Mouse (Mus musculus) sigmoid colon, adult 10 weeks (tissue): ENCODE measurements around the gene Cltrn. TPM values are rescaled to one million over a fixed set of nuclear protein-coding genes. Genes with fewer than 3 reads are reported as not detected.

Experiments used
- polyA plus RNA-seq: library from polyadenylated mRNA; stranded (reverse); fragments of 350-450 nt; fragmentation: Illumina TruSeq; extraction: RNeasy Lipid Tissue Mini Kit (QIAGEN cat#74804); gene quantifications from one replicate; pipeline ENCODE4 v1.2.3, GENCODE M21; 2014; ENCODE audit warnings: low read depth, low replicate concordance

The Cltrn gene
- polyA plus RNA-seq = not detected

GRCm38 (mm10) chrX:164088582-164088981 is at the start of gene Cltrn:
Gene Cltrn, plus strand, starts transcription at chrX:164088830.

GRCm38 (mm10) chrX:164076040-164076775 is 12.4 kb upstream of the Cltrn start, which contains the start of gene Siah1b:
Gene Siah1b, minus strand, starts transcription at chrX:164076493.

GRCm38 (mm10) chrX:164139032-164139431 is 50.4 kb downstream of the Cltrn start, which contains the start of gene Ace2:
Gene Ace2, plus strand, starts transcription at chrX:164139332.

Other genes with a start within 250 kb of the Cltrn start
- gene Ap1s2, start 179.8 kb upstream of the Cltrn start, polyA plus RNA-seq = 67.1 TPM
- gene Zrsr2, start 130.2 kb upstream of the Cltrn start, polyA plus RNA-seq = 88.2 TPM
- gene Car5b, start 60.8 kb upstream of the Cltrn start, polyA plus RNA-seq = 3.3 TPM
- gene Siah1b, start 12.3 kb upstream of the Cltrn start, polyA plus RNA-seq = 8.4 TPM
- 18.1 TPM for gene Ace2, start 50.5 kb downstream of the Cltrn start, polyA plus RNA-seq
- gene Bmx, start 169.4 kb downstream of the Cltrn start, polyA plus RNA-seq = 4.4 TPM
- gene Pir, start 180.5 kb downstream of the Cltrn start, polyA plus RNA-seq = 9.7 TPM